Mouse (Mus musculus) heart, postnatal 0 days (tissue): ENCODE measurements at regions not wholly inside any gene's neighbourhood (a gene's known extent, or its start where the extent isn't known, plus 50 kb on each side); places are given as distances from the start of the nearest gene placed in this dataset.

Experiments
- CTCF ChIP-seq: IDR thresholded peaks from 2 replicates; pipeline ENCODE4 v1.5.1; 2016; ENCODE audit warnings: antibody characterized with exemption, control low read depth, low read depth
- EP300 ChIP-seq: IDR thresholded peaks from 2 replicates; pipeline ENCODE4 v1.6.1; 2016; ENCODE audit warnings: antibody characterized with exemption, low read depth

GRCm38 (mm10) chr12:16049545-16049944 is 232.8 kb upstream of the Trib2 start:
- TF ChIP-seq EP300 (no peak), CTCF (no peak)
